Mouse (Mus musculus) lung, postnatal 36 days (tissue): ENCODE measurements around the gene Pik3r6.

Source experiments
- DNase-seq: peaks from one replicate; pipeline ENCODE4 v3.0.0; 2022; ENCODE audit warnings: mixed read lengths

Gene Pik3r6

GRCm38 (mm10) chr11:68488256-68488824, 14.5 kb upstream of the Pik3r6 start:
- no peak for DNase-seq

- no peak for DNase-seq
These were observed 13.6 kb upstream of the Pik3r6 start for GRCm38 (mm10) chr11:68489236-68489635.

GRCm38 (mm10) chr11:68492592-68492991, 10.2 kb upstream of the Pik3r6 start:
- no peak for DNase-seq

- no peak for DNase-seq
These were observed 9.1 kb upstream of the Pik3r6 start for GRCm38 (mm10) chr11:68493760-68494159.

- DNase-seq, result no peak
These were observed 5.7 kb upstream of the Pik3r6 start for GRCm38 (mm10) chr11:68497081-68497480.

GRCm38 (mm10) chr11:68498517-68498916, 4.3 kb upstream of the Pik3r6 start:
- no peak for DNase-seq

GRCm38 (mm10) chr11:68498999-68499699, 3.7 kb upstream of the Pik3r6 start:
- DNase-seq, result no peak

GRCm38 (mm10) chr11:68500949-68501350, 1.9 kb upstream of the Pik3r6 start:
- no peak for DNase-seq

- DNase-seq, result no peak
These were observed 411 bp upstream of the Pik3r6 start for GRCm38 (mm10) chr11:68502408-68502807.

GRCm38 (mm10) chr11:68504913-68505312, 2.1 kb downstream of the Pik3r6 start:
- DNase-seq, result no peak

- no peak for DNase-seq
These were observed 4.4 kb downstream of the Pik3r6 start for GRCm38 (mm10) chr11:68507246-68507645.

GRCm38 (mm10) chr11:68508619-68509018, 5.8 kb downstream of the Pik3r6 start:
- DNase-seq, result no peak

GRCm38 (mm10) chr11:68509194-68509593, 6.4 kb downstream of the Pik3r6 start:
- no peak for DNase-seq

- peak; percentile 57 for DNase-seq
These were observed 11.2 kb downstream of the Pik3r6 start for GRCm38 (mm10) chr11:68513969-68514368.

- no peak for DNase-seq
These were observed 16.5 kb downstream of the Pik3r6 start for GRCm38 (mm10) chr11:68519362-68519761.

GRCm38 (mm10) chr11:68519815-68520214, 17.0 kb downstream of the Pik3r6 start:
- no peak for DNase-seq

GRCm38 (mm10) chr11:68520439-68520838, 17.6 kb downstream of the Pik3r6 start:
- DNase-seq, result no peak

GRCm38 (mm10) chr11:68521352-68521751, 18.5 kb downstream of the Pik3r6 start:
- DNase-seq, result no peak

- DNase-seq, result no peak
These were observed 23.6 kb downstream of the Pik3r6 start for GRCm38 (mm10) chr11:68526441-68526840.

- peak; percentile 69 for DNase-seq
These were observed 28.4 kb downstream of the Pik3r6 start for GRCm38 (mm10) chr11:68531066-68531806.

- DNase-seq, result peak; percentile 26
These were observed 29.2 kb downstream of the Pik3r6 start for GRCm38 (mm10) chr11:68531941-68532535.

- DNase-seq, result no peak
These were observed 30.0 kb downstream of the Pik3r6 start for GRCm38 (mm10) chr11:68532773-68533172.

- DNase-seq, result no peak
These were observed 31.2 kb downstream of the Pik3r6 start for GRCm38 (mm10) chr11:68533971-68534475.
